Mouse (Mus musculus) bone marrow, adult 2 months (tissue): Measurements from ENCODE around the gene Mmgt1.

Experiments
- CTCF ChIP-seq: fragments of 200-500 bp; IDR thresholded peaks from 2 replicates; pipeline ENCODE4 v1.5.1; 2011; ENCODE audit warnings: low read length, control low read depth; ENCODE audit not compliant: control insufficient read depth, insufficient read depth
- POLR2A ChIP-seq: fragments of 200-500 bp; IDR thresholded peaks from 2 replicates; pipeline ENCODE4 v1.6.1; 2011; ENCODE audit warnings: low read depth, mild to moderate bottlenecking, control low read depth, low read length, borderline replicate concordance; ENCODE audit not compliant: control insufficient read depth

DNA sequence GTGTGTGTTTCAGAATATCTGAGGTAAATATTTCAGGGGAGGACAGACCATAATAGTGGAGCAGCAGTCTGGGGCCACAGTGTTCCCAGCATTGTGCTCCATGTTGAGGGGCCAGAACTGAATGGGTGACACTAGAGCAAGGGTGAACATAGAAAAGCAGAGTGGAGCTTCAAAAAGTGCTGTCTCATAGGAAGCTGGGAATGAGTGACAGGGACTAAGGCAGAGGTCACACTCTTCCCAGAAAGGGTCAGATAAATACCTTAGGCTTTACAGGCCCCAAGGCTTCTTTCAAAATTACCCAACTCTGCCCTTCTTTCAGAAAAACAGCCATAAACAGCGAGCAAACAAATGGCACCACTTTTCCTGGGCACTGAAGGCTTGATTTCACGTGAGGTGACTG, 8.7 kb upstream of the Mmgt1 start:
- TF ChIP-seq CTCF (no peak), POLR2A (no peak)
